In genomic region chr7:87397023-87397422, GRCm38 (mm10) we compare ENCODE assay signal across 21 mouse cellular contexts.
"Had no signal": no experiment of that assay in that cellular context is flagged by ENCODE, and none has a peak within 500 bp of the region (broad histone marks: within the 10 kb centered on the region; RNA-seq: fewer than 3 reads in every experiment).

No protein-coding gene starts in this region.

- H3K36me3 ChIP-seq: limb, embryonic 10.5 days; limb, embryonic 13.5 days; liver, embryonic 12.5 days; liver, embryonic 15.5 days; midbrain, embryonic 15.5 days had no signal

- DNase-seq: kidney, adult 18-20 months; kidney, adult 9 months; kidney, postnatal 14 days; kidney, postnatal 4 days; layer of hippocampus, adult 9-11 months; liver; lung, adult 18-20 months; lung, postnatal 14 days; lung, postnatal 4 days; thymus, adult 2 months; thymus, postnatal 14 days; thymus, postnatal 4 days had no signal

- H3K27me3 ChIP-seq: limb, embryonic 13.5 days; liver, embryonic 12.5 days; liver, embryonic 15.5 days; midbrain, embryonic 15.5 days had no signal

- H3K4me2 ChIP-seq: limb, embryonic 13.5 days; liver, embryonic 12.5 days; liver, embryonic 15.5 days; midbrain, embryonic 11.5 days; midbrain, embryonic 15.5 days had no signal

- H3K4me1 ChIP-seq: limb, embryonic 10.5 days; limb, embryonic 13.5 days; liver, embryonic 12.5 days; liver, embryonic 15.5 days; midbrain, embryonic 15.5 days had no signal

- H3K27ac ChIP-seq: layer of hippocampus, adult 2 months; limb, embryonic 10.5 days; limb, embryonic 13.5 days; liver, embryonic 12.5 days; liver, embryonic 15.5 days; midbrain, embryonic 15.5 days; stomach, postnatal 0 days had no signal

- H3K9me3 ChIP-seq: limb, embryonic 10.5 days; limb, embryonic 13.5 days; liver, embryonic 12.5 days; liver, embryonic 15.5 days; midbrain, embryonic 15.5 days had no signal

- H3K4me3 ChIP-seq: layer of hippocampus, adult 2 months; limb, embryonic 10.5 days; limb, embryonic 13.5 days; liver, embryonic 12.5 days; liver, embryonic 15.5 days; midbrain, embryonic 15.5 days; myocyte had no signal

- H3K9ac ChIP-seq: limb, embryonic 13.5 days; liver, embryonic 12.5 days; liver, embryonic 15.5 days; midbrain, embryonic 15.5 days had no signal

- ATAC-seq: liver, embryonic 12.5 days; midbrain, embryonic 15.5 days had no signal
